Comparison of ENCODE assay signal across 8 mouse cellular contexts in the genomic region with DNA sequence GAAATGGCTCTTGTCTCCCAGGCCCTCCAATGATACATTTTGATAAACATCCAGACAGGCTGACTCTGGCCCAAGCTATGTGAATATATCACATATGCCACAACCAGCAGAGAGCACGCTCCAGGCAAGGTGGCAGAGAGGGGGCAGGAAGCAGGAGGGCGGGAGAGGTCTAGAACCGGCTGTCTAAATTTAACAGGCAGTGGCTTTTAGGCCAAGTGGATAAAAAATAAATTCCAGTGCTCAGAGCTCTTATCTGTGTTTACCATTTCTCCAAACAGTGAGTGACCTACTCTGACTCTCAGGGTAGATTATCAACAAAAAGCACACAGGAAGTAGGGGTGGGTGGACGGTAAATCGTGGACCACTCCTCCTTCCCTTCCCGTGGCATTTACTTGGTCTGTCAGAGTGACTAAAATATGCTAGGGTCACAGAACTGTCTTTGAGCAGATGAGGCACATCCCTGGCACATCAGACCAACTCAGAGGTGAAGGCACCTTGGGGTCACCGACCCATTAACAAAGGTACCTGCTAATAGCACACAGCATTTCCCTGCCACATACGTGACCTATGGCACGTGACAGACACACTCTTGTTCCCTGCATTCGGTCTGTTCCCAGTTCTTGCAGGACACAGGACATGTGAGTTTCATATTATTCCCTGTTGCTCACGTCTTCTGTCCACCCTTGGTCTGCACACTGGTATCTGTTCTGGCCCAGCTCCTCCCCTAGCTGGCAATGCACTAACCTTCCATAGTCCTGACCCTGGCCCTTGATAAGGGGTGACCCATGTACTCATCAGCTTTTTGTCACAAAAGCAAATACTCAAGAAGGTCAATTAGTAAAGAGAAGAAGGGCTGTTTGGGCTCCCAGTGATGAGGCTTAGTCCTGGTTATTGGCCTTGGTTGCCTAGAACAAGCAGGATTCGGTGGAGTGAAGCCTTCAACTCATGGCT. TPM values are rescaled to one million over a fixed set of nuclear protein-coding genes. Genes with fewer than 3 reads are reported as not detected.
A peak's percentile ranks its signal among the peaks of the same experiment; 100 is the strongest.
DNase-seq lines count a peak whose midpoint lies in the region; ATAC-seq and TF ChIP-seq lines count a peak whose summit lies in the region.
"Had no signal": no experiment of that assay in that cellular context is flagged by ENCODE, and none has a peak within 500 bp of the region (broad histone marks: within the 10 kb centered on the region; RNA-seq: fewer than 3 reads in every experiment).

No protein-coding gene starts in this region.

- ATAC-seq in kidney, embryonic 16.5 days (ENCODE audit: low FRiP score, low TSS enrichment), result peak; percentile 53
- peak; percentile 89 for ATAC-seq in lung, embryonic 16.5 days (ENCODE audit: low read depth)

- peaks cover 0 to 16% of the 10 kb centered on the region in 2 experiments; a peak in 2 of 4 replicates for H3K4me1 ChIP-seq in MEL (ENCODE audit: control insufficient read depth in 1 of 2, insufficient read depth in 2 of 2, low read length in 2 of 2)
- H3K4me1 ChIP-seq in kidney, embryonic 16.5 days (ENCODE audit: insufficient read depth, low read length), result peaks cover 26% of the 10 kb centered on the region
- H3K4me1 ChIP-seq in lung, embryonic 16.5 days (replicated peaks; ENCODE audit: control insufficient read depth, insufficient read depth, low read length), result peaks cover 12% of the 10 kb centered on the region

- peak; percentile 74 to 82 for TF ChIP-seq EP300 in MEL (IDR thresholded peaks at IDR 0.05; ENCODE audit: low read depth in 1 of 2, low read length in 2 of 2)

- no peaks in the 10 kb centered on the region for H3K9me3 ChIP-seq in MEL (replicated peaks; ENCODE audit: insufficient read depth, low read length)
- no peaks in the 10 kb centered on the region for H3K9me3 ChIP-seq in kidney, embryonic 16.5 days (ENCODE audit: low read length)
- H3K9me3 ChIP-seq in lung, embryonic 16.5 days (ENCODE audit: control insufficient read depth, low read length), result no peaks in the 10 kb centered on the region

- peak; percentile 58 for DNase-seq in MEL (ENCODE audit: low read depth, low spot score)
- DNase-seq in adrenal gland, postnatal 10 days, result peak; percentile 31
- no peak for DNase-seq in testis, postnatal 10 days (ENCODE audit: low spot score)
- no peak for DNase-seq in layer of hippocampus, postnatal 36 days
- DNase-seq in gastrocnemius, adult 2 months, result no peak
- DNase-seq: embryo, embryonic 11 days had no signal

- intact Hi-C loops in gastrocnemius, adult 2 months (cut with DNase I), result no loop called here

- peak overlapping the region; percentile 48 for H3K27ac ChIP-seq in MEL (ENCODE audit: control insufficient read depth, low read depth, low read length)
- H3K27ac ChIP-seq in kidney, embryonic 16.5 days (ENCODE audit: low read length), result peak overlapping the region; percentile 80
- peak overlapping the region; percentile 76 for H3K27ac ChIP-seq in lung, embryonic 16.5 days (ENCODE audit: low read length)
- H3K27ac ChIP-seq in gastrocnemius, adult 2 months, result no peak overlapping the region

- TF ChIP-seq RAD21 in MEL (IDR thresholded peaks at IDR 0.05; ENCODE audit: low read depth, low read length), result no peak

- H3K27me3 ChIP-seq in MEL (ENCODE audit: control insufficient read depth in 1 of 2, insufficient read depth in 2 of 2, low read length in 2 of 2), result no peaks in the 10 kb centered on the region
- no peaks in the 10 kb centered on the region for H3K27me3 ChIP-seq in kidney, embryonic 16.5 days (ENCODE audit: insufficient read depth, low read length)
- H3K27me3 ChIP-seq in lung, embryonic 16.5 days (ENCODE audit: control insufficient read depth, insufficient read depth, low read depth, low read length), result no peaks in the 10 kb centered on the region

- H3K36me3 ChIP-seq in MEL (ENCODE audit: control insufficient read depth in 1 of 2, insufficient read depth in 2 of 2, low read length in 2 of 2), result peaks cover 0 to 12% of the 10 kb centered on the region in 2 experiments; a peak in 2 of 4 replicates
- no peaks in the 10 kb centered on the region for H3K36me3 ChIP-seq in kidney, embryonic 16.5 days (ENCODE audit: insufficient read depth, low read length)
- no peaks in the 10 kb centered on the region for H3K36me3 ChIP-seq in lung, embryonic 16.5 days (ENCODE audit: control insufficient read depth, insufficient read depth, low read length)

- no peak for TF ChIP-seq CTCF in MEL (IDR thresholded peaks at IDR 0.05 in 2 of 3, conservative IDR thresholded peaks at IDR 0.05 in 1 of 3; ENCODE audit: control insufficient read depth in 1 of 3, insufficient read depth in 1 of 3, low read depth in 2 of 3, low read length in 3 of 3, poor library complexity in 1 of 3, severe bottlenecking in 1 of 3)
- TF ChIP-seq CTCF in gastrocnemius, adult 2 months (IDR thresholded peaks at IDR 0.05), result no peak

- no peak for TF ChIP-seq POLR2A in MEL (IDR thresholded peaks at IDR 0.05; ENCODE audit: control insufficient read depth in 1 of 2, insufficient read depth in 1 of 2, low read depth in 1 of 2, low read length in 2 of 2, poor library complexity in 1 of 2)

- no peak overlapping the region for H3K4me2 ChIP-seq in kidney, embryonic 16.5 days (replicated peaks; ENCODE audit: low read depth, low read length)
- 0 out of 2 replicates have a peak overlapping the region, but pooled peaks have one; percentile 9 for H3K4me2 ChIP-seq in lung, embryonic 16.5 days (ENCODE audit: low read depth, low read length)

- peak overlapping the region; percentile 34 for H3K9ac ChIP-seq in MEL (ENCODE audit: control insufficient read depth, low read depth, low read length, poor library complexity, severe bottlenecking)
- no peak overlapping the region for H3K9ac ChIP-seq in kidney, embryonic 16.5 days (replicated peaks; ENCODE audit: low read length)
- H3K9ac ChIP-seq in lung, embryonic 16.5 days (ENCODE audit: low read length), result no peak overlapping the region; the same call in 1 of the 2 replicates

- no peak overlapping the region for H3K4me3 ChIP-seq in MEL (ENCODE audit: control insufficient read depth in 1 of 2, insufficient read depth in 1 of 2, low read depth in 2 of 2, low read length in 2 of 2)
- no peak overlapping the region for H3K4me3 ChIP-seq in kidney, embryonic 16.5 days (ENCODE audit: low read length)
- no peak overlapping the region for H3K4me3 ChIP-seq in lung, embryonic 16.5 days (ENCODE audit: low read length)
- no peak overlapping the region for H3K4me3 ChIP-seq in gastrocnemius, adult 2 months

- WGBS in kidney, embryonic 16.5 days, result 51% methylated on average over 12 of the region's 12 CpGs
- WGBS in lung, embryonic 16.5 days, result 18% methylated on average over 12 of the region's 12 CpGs

- no peaks in the 10 kb centered on the region for H3K79me2 ChIP-seq in MEL (ENCODE audit: control insufficient read depth, insufficient read depth, low read length, poor library complexity)

TF ChIP-seq in MEL, 35 proteins besides CTCF, POLR2A, EP300 and RAD21 (continues in another document):
- TF ChIP-seq HCFC1 (IDR thresholded peaks at IDR 0.05; ENCODE audit: low read depth, low read length) (no peak), E2F4 (IDR thresholded peaks at IDR 0.05; ENCODE audit: borderline replicate concordance, low read depth, low read length) (no peak), ZMIZ1 (IDR thresholded peaks at IDR 0.05; ENCODE audit: low read depth, low read length) (no peak), TCF12 (IDR thresholded peaks at IDR 0.05; ENCODE audit: low read depth, low read length) (peak; percentile 69), MAZ (IDR thresholded peaks at IDR 0.05; ENCODE audit: low read depth, low read length) (no peak), ZNF384 (IDR thresholded peaks at IDR 0.05; ENCODE audit: low read depth, low read length) (no peak), POLR2AphosphoS5 (IDR thresholded peaks at IDR 0.05; ENCODE audit: borderline replicate concordance, low read depth, low read length) (no peak), MAFK (IDR thresholded peaks at IDR 0.05; ENCODE audit: borderline replicate concordance, low read depth, low read length) (no peak), ZC3H11A (IDR thresholded peaks at IDR 0.05; ENCODE audit: low read depth, low read length) (no peak), MYC (IDR thresholded peaks at IDR 0.05; ENCODE audit: low read depth, low read length) (0 out of 2 replicates have a peak, but pooled peaks have one; percentile 33), UBTF (IDR thresholded peaks at IDR 0.05; ENCODE audit: borderline replicate concordance, insufficient read depth, low read depth, low read length) (no peak), JUND (IDR thresholded peaks at IDR 0.05; ENCODE audit: low read depth, low read length) (no peak), RCOR1 (IDR thresholded peaks at IDR 0.05; ENCODE audit: low read depth, low read length) (0 out of 2 replicates have a peak, but pooled peaks have one; percentile 32), GABPA (IDR thresholded peaks at IDR 0.05; ENCODE audit: low read depth, low read length) (no peak), ETS1 (IDR thresholded peaks at IDR 0.05; ENCODE audit: low read depth, low read length) (peak; percentile 71), CHD1 (IDR thresholded peaks at IDR 0.05; ENCODE audit: low read depth, low read length) (no peak), USF2 (IDR thresholded peaks at IDR 0.05; ENCODE audit: borderline replicate concordance in 1 of 2, insufficient read depth in 1 of 2, low read depth in 1 of 2, low read length in 2 of 2) (no peak), GATA1 (IDR thresholded peaks at IDR 0.05; ENCODE audit: low read depth, low read length) (peak; percentile 73), TAL1 (IDR thresholded peaks at IDR 0.05; ENCODE audit: low read length) (peak; percentile 52), CHD2 (IDR thresholded peaks at IDR 0.05; ENCODE audit: low read length) (no peak), SMC3 (IDR thresholded peaks at IDR 0.05; ENCODE audit: low read depth, low read length) (no peak), MAX (IDR thresholded peaks at IDR 0.05; ENCODE audit: low read length) (no peak), POLR2AphosphoS2 (IDR thresholded peaks at IDR 0.05; ENCODE audit: low read length) (no peak), SIN3A (IDR thresholded peaks at IDR 0.05; ENCODE audit: low read length) (peak; percentile 37; the same call in 1 of the 2 replicates), ELF1 (IDR thresholded peaks at IDR 0.05; ENCODE audit: low read depth, low read length) (no peak), ZKSCAN1 (IDR thresholded peaks at IDR 0.05; ENCODE audit: low read depth, low read length) (no peak)

RNA-seq across cellular contexts. Expression of a gene that starts 58.3 kb away (rescaled TPM):
- 4.2 and 5.2 TPM in 2 replicates for total RNA-seq in MEL (2012; rRNA removed)
- polyA plus RNA-seq in MEL (2012; ENCODE audit: insufficient read depth in 1 of 2, insufficient read length in 2 of 2, low read depth in 1 of 2, low replicate concordance in 2 of 2, missing spikeins in 1 of 2), result 1 to 10 TPM in 1 of 2 experiments, not detected in 1; 8.6 TPM
- total RNA-seq in adrenal gland, postnatal 10 days (2021), result 10 to 100 TPM; 14.7 to 18.7 TPM
- 7.1 and 7.3 TPM in 2 replicates for polyA plus RNA-seq in kidney, embryonic 16.5 days (2015; fragmentation: Nextera tagmentation; extraction: Ambion mirVana)
- 9.5 and 10.2 TPM in 2 replicates for polyA plus RNA-seq in lung, embryonic 16.5 days (2015; fragmentation: Nextera tagmentation; extraction: Ambion mirVana)
- 1 to 10 TPM; 5.7 to 6.3 TPM for total RNA-seq in layer of hippocampus, postnatal 36 days (2021)
- 1 to 10 TPM; 3.6 to 4.0 TPM for total RNA-seq in gastrocnemius, adult 2 months (2021)

Comparison
In these comparisons a context has a peak if more than half of its experiments do, and no peak if none do; other contexts are left out.
1. DNase-seq: peak in MEL (single experiment) and adrenal gland, postnatal 10 days (single experiment); none in testis, postnatal 10 days (single experiment), layer of hippocampus, postnatal 36 days (0 of 2) and gastrocnemius, adult 2 months (single experiment).